Mouse (Mus musculus) gastrocnemius, adult 8-10 months (tissue): ENCODE data around the gene Atp2b4. TPM values are rescaled to one million over a fixed set of nuclear protein-coding genes. Genes with fewer than 3 reads are reported as not detected.
"Not testable (repeated sequence)": the region's sequence is repeated elsewhere in the genome, so short reads cannot be mapped to it uniquely, and the experiment has no call there.

Source experiments
- DNase-seq, 2 experiments: peaks; one replicate each; pipeline ENCODE4 v3.0.0; 2022; ENCODE audit warnings: low spot score in 2 of 2
- total RNA-seq, 4 experiments: library from RNA; stranded (reverse); gene quantifications; 2 replicates each; pipeline ENCODE4 v1.2.4; 2022

Atp2b4 gene
- total RNA-seq, 4 experiments from 2014 or later: 6.1 to 8.8 (median 6.6) TPM

- DNase-seq: no peak
Measured at GRCm38 (mm10) chr1:133697935-133698620, 102.8 kb downstream of the Atp2b4 start.

GRCm38 (mm10) chr1:133695901-133696300 is 104.9 kb downstream of the Atp2b4 start:
- DNase-seq: no peak

- DNase-seq: no peak
Measured at GRCm38 (mm10) chr1:133694876-133695275, 106.0 kb downstream of the Atp2b4 start.

GRCm38 (mm10) chr1:133694301-133694700 is 106.5 kb downstream of the Atp2b4 start:
- DNase-seq: no peak

- no peak for DNase-seq
Measured at GRCm38 (mm10) chr1:133693536-133694114, 107.2 kb downstream of the Atp2b4 start.

GRCm38 (mm10) chr1:133692195-133692594 is 108.6 kb downstream of the Atp2b4 start:
- DNase-seq: no peak

GRCm38 (mm10) chr1:133691046-133691445 is 109.8 kb downstream of the Atp2b4 start:
- DNase-seq: no peak

- no peak for DNase-seq
Measured at GRCm38 (mm10) chr1:133689897-133690296, 110.9 kb downstream of the Atp2b4 start, which contains the start of gene Lax1. Gene Lax1, minus strand, starts transcription at chr1:133690108.

GRCm38 (mm10) chr1:133688301-133688700 is 112.5 kb downstream of the Atp2b4 start:
- no peak for DNase-seq

GRCm38 (mm10) chr1:133685749-133686519 is 114.9 kb downstream of the Atp2b4 start:
- DNase-seq: peak; percentile 65 to 83

- no peak for DNase-seq
Measured at GRCm38 (mm10) chr1:133671801-133672200, 129.0 kb downstream of the Atp2b4 start.

GRCm38 (mm10) chr1:133671266-133671665 is 129.6 kb downstream of the Atp2b4 start:
- DNase-seq: no peak

- no peak for DNase-seq
Measured at GRCm38 (mm10) chr1:133670776-133671175, 130.1 kb downstream of the Atp2b4 start.

- DNase-seq: no peak
Measured at GRCm38 (mm10) chr1:133670190-133670589, 130.7 kb downstream of the Atp2b4 start.

GRCm38 (mm10) chr1:133668618-133669017 is 132.2 kb downstream of the Atp2b4 start:
- DNase-seq: no peak

- DNase-seq: no peak
Measured at GRCm38 (mm10) chr1:133667721-133668120, 133.1 kb downstream of the Atp2b4 start.

GRCm38 (mm10) chr1:133665713-133666112 is 135.1 kb downstream of the Atp2b4 start:
- not testable (repeated sequence) for DNase-seq

GRCm38 (mm10) chr1:133664203-133664970 is 136.5 kb downstream of the Atp2b4 start:
- no peak for DNase-seq

- DNase-seq: no peak
Measured at GRCm38 (mm10) chr1:133663427-133663826, 137.4 kb downstream of the Atp2b4 start.

GRCm38 (mm10) chr1:133662941-133663340 is 137.9 kb downstream of the Atp2b4 start:
- DNase-seq: no peak

GRCm38 (mm10) chr1:133661203-133661933 is 139.5 kb downstream of the Atp2b4 start, which contains the start of gene Gm38394:
Gene Gm38394, minus strand, starts transcription at chr1:133661318.
- peak; percentile 84 to 89 for DNase-seq
